Mouse (Mus musculus): ENCODE measurements around the gene C1qtnf6.

DNA sequence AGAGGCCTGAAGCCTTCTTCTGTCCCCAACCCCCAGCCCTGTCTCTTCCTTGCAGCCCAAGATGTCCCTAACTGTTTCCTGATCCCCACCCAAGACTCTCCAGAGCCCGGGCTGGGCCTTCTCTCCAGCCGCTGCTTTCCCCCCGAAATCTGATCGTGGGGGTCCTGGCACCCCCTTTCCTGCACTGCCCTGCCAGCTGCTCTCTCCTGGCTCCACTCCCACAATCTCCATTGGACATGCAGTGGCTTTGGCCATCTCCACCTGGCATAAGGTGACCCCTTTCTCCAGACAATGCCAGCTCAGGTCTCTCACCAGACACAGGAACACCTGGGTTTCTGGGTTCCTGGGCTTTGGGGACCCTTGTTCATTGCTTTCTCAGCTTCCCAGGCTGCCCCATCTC, 53.1 kb downstream of the C1qtnf6 start:
- no peak for TF ChIP-seq POLR2A (IDR thresholded peaks at IDR 0.05; ENCODE audit: low read depth, low read length)
- no peak for TF ChIP-seq CTCF (IDR thresholded peaks at IDR 0.05; ENCODE audit: extremely low read depth, insufficient read depth, insufficient read length, insufficient replicate concordance)

Measured in spleen, adult 2 months (tissue).